Mouse (Mus musculus) cerebellum, adult 2 months (tissue): ENCODE measurements around the gene Tfip11.

Experiments
- CTCF ChIP-seq: fragments of 200-500 bp; IDR thresholded peaks from 2 replicates; pipeline ENCODE4 v1.5.1; 2011; ENCODE audit warnings: low read depth, mild to moderate bottlenecking, control low read depth, low read length, moderate library complexity, borderline replicate concordance; ENCODE audit not compliant: insufficient read depth
- POLR2A ChIP-seq: fragments of 200-500 bp; IDR thresholded peaks from 2 replicates; pipeline ENCODE4 v1.6.1; 2011; ENCODE audit warnings: low read length, control low read depth, borderline replicate concordance; ENCODE audit not compliant: insufficient read depth

GRCm38 (mm10) chr5:112300721-112301308 lies 25.3 kb upstream of the Tfip11 start:
- no peak for TF ChIP-seq POLR2A
- no peak for TF ChIP-seq CTCF
